Mouse (Mus musculus): ENCODE data around the gene Gm8180. TPM values are rescaled to one million over a fixed set of nuclear protein-coding genes. Genes with fewer than 3 reads are reported as not detected.

The Gm8180 gene
- not detected for polyA plus RNA-seq (2015; fragmentation: Illumina TruSeq; extraction: RNeasy Lipid Tissue Mini Kit (QIAGEN cat#74804); ENCODE audit: insufficient read depth, low read depth, low replicate concordance)

DNA sequence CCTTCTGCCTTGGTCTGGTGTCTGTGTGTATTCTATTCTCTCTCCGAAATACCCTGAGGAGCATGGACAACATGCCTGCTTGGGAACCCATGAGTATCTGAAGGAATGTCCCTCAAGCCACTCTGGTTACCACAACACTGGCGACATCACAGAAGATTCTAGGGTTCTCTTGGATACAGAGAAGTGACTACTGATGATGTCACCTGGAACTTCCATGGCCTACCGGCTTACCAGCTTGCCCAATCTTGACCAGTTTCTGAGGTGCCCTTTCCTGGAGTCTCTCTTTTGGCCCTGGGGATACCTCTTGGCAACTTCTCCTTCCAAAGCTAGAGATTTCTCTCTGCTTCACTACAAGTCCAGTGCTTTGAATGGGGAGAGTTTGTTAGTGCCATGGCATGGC lies at the start of gene Gm8180:
Gene Gm8180 (minus strand): TSS at position 101 of the 400 bp plus-strand sequence.

GRCm38 (mm10) chr14:43747566-43747965 lies 37.0 kb downstream of the Gm8180 start, which contains the start of gene Gm6526:
Gene Gm6526, plus strand, starts transcription at chr14:43747866.

Other genes starting within 250 kb of the Gm8180 start
- not detected for gene Gm5799, start 241.2 kb downstream of the Gm8180 start, polyA plus RNA-seq (2015; fragmentation: Illumina TruSeq; extraction: RNeasy Lipid Tissue Mini Kit (QIAGEN cat#74804); ENCODE audit: insufficient read depth, low read depth, low replicate concordance)
- gene Gm17654, start 205.6 kb downstream of the Gm8180 start, polyA plus RNA-seq (2015; fragmentation: Illumina TruSeq; extraction: RNeasy Lipid Tissue Mini Kit (QIAGEN cat#74804); ENCODE audit: insufficient read depth, low read depth, low replicate concordance): not detected
- gene Gm10375, start 176.7 kb downstream of the Gm8180 start, polyA plus RNA-seq (2015; fragmentation: Illumina TruSeq; extraction: RNeasy Lipid Tissue Mini Kit (QIAGEN cat#74804); ENCODE audit: insufficient read depth, low read depth, low replicate concordance): not detected
- not detected for gene Gm8165, start 107.5 kb downstream of the Gm8180 start, polyA plus RNA-seq (2015; fragmentation: Illumina TruSeq; extraction: RNeasy Lipid Tissue Mini Kit (QIAGEN cat#74804); ENCODE audit: insufficient read depth, low read depth, low replicate concordance)
- gene Gm7324, start 86.9 kb downstream of the Gm8180 start, polyA plus RNA-seq (2015; fragmentation: Illumina TruSeq; extraction: RNeasy Lipid Tissue Mini Kit (QIAGEN cat#74804); ENCODE audit: insufficient read depth, low read depth, low replicate concordance): not detected
- not detected for gene Gm16506, start 57.3 kb downstream of the Gm8180 start, polyA plus RNA-seq (2015; fragmentation: Illumina TruSeq; extraction: RNeasy Lipid Tissue Mini Kit (QIAGEN cat#74804); ENCODE audit: insufficient read depth, low read depth, low replicate concordance)
- gene Gm6526, start 36.9 kb downstream of the Gm8180 start, polyA plus RNA-seq (2015; fragmentation: Illumina TruSeq; extraction: RNeasy Lipid Tissue Mini Kit (QIAGEN cat#74804); ENCODE audit: insufficient read depth, low read depth, low replicate concordance): not detected
- not detected for gene Ear1, start 90.8 kb upstream of the Gm8180 start, polyA plus RNA-seq (2015; fragmentation: Illumina TruSeq; extraction: RNeasy Lipid Tissue Mini Kit (QIAGEN cat#74804); ENCODE audit: insufficient read depth, low read depth, low replicate concordance)
- gene Ear10, start 138.8 kb upstream of the Gm8180 start, polyA plus RNA-seq (2015; fragmentation: Illumina TruSeq; extraction: RNeasy Lipid Tissue Mini Kit (QIAGEN cat#74804); ENCODE audit: insufficient read depth, low read depth, low replicate concordance): not detected
- gene Gm8113, start 140.6 kb upstream of the Gm8180 start, polyA plus RNA-seq (2015; fragmentation: Illumina TruSeq; extraction: RNeasy Lipid Tissue Mini Kit (QIAGEN cat#74804); ENCODE audit: insufficient read depth, low read depth, low replicate concordance): 1.2 TPM
- gene Ang5, start 172.3 kb upstream of the Gm8180 start, polyA plus RNA-seq (2015; fragmentation: Illumina TruSeq; extraction: RNeasy Lipid Tissue Mini Kit (QIAGEN cat#74804); ENCODE audit: insufficient read depth, low read depth, low replicate concordance): not detected
- not detected for gene Ang6, start 217.5 kb upstream of the Gm8180 start, polyA plus RNA-seq (2015; fragmentation: Illumina TruSeq; extraction: RNeasy Lipid Tissue Mini Kit (QIAGEN cat#74804); ENCODE audit: insufficient read depth, low read depth, low replicate concordance)